Mouse (Mus musculus) kidney, adult 2 months (tissue): Measurements from ENCODE around the gene Dmbx1.

Experiments
- CTCF ChIP-seq: fragments of 200-500 bp; conservative IDR thresholded peaks from 2 replicates; pipeline ENCODE4 v1.5.1; 2011; ENCODE audit warnings: low read depth, mild to moderate bottlenecking, control low read depth, low read length, moderate library complexity, mixed read lengths; ENCODE audit not compliant: insufficient read depth, insufficient read length
- POLR2A ChIP-seq: fragments of 200-500 bp; IDR thresholded peaks from one replicate; pipeline ENCODE4 v1.6.1; 2011; ENCODE audit warnings: low read depth, low read length, control low read depth

- TF ChIP-seq POLR2A, result no peak
- TF ChIP-seq CTCF, result peak; percentile 75
These were observed 44.4 kb upstream of the Dmbx1 start for GRCm38 (mm10) chr4:115984111-115984510.
